Mouse (Mus musculus) C2C12 (cell line): ENCODE results near the gene Gon7.

Source experiments
- CEBPB ChIP-seq: IDR thresholded peaks from one replicate; pipeline ENCODE4 v1.6.1; 2011; ENCODE audit warnings: low read depth, mild to moderate bottlenecking, control low read depth, moderate library complexity
- CTCF ChIP-seq: IDR thresholded peaks from one replicate; pipeline ENCODE4 v1.5.1; 2011; ENCODE audit not compliant: control insufficient read depth, insufficient read depth, insufficient read length
- FOSL1 ChIP-seq: IDR thresholded peaks from one replicate; pipeline ENCODE4 v1.8.0; 2011; ENCODE audit warnings: mild to moderate bottlenecking, low read length; ENCODE audit not compliant: poor library complexity, insufficient read depth, severe bottlenecking
- MAX ChIP-seq: IDR thresholded peaks from one replicate; pipeline ENCODE4 v1.6.1; 2011; ENCODE audit warnings: mild to moderate bottlenecking, control low read depth
- MYOG ChIP-seq: IDR thresholded peaks from one replicate; pipeline ENCODE4 v1.6.1; 2011; ENCODE audit not compliant: control insufficient read depth, insufficient read length; ENCODE audit errors: extremely low read depth
- USF1 ChIP-seq: IDR thresholded peaks from one replicate; pipeline ENCODE4 v1.6.1; 2011; ENCODE audit warnings: low read depth, mild to moderate bottlenecking, control low read depth, moderate library complexity

- TF ChIP-seq CTCF: no peak
- no peak for TF ChIP-seq FOSL1
- TF ChIP-seq CEBPB: no peak
- TF ChIP-seq USF1: no peak
- no peak for TF ChIP-seq MAX
- TF ChIP-seq MYOG: no peak
These were observed 15.1 kb upstream of the Gon7 start for GRCm38 (mm10) chr12:102772676-102773075.
